14 mouse cellular contexts compared by ENCODE assay signal in the genomic region with DNA sequence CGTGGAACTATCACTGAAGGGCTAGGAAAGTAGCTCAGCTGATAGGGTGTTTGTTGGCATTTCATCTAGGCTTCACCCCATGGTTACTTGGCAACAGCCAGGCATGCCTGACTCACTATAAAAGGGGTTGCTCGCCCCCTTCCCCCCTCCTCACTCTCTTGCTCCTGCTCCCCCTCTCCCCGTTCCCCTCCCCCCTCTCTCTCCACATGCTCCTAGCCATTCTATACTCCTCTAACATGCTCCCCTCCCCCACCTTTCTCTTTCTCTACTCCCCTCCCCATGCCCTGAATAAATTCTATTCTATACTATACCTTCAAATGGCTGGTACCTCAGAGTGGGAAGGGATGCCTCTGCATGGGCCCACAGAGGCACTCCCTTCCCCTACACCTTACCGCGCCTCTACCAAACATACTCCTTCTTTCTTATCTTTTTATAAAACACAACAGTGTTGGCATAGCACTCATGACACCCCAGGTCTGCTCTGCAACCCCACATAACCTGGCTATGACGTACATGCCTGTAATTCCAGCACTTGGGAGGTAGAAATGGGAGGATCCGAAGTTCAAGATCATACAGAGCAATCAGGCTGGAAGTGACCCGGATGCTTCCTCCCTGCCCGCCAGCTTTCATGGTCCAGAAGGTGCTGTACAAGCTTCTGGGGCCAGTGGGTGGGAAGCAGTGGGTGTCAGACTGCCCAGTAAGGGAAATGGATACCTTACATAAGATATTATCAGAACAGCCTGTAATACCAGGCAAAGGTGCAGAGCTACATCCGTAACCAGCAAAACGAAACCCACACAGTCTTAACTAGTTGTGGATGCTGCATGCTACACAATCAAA. TPM values are rescaled to one million over a fixed set of nuclear protein-coding genes. Genes with fewer than 3 reads are reported as not detected.
DNase-seq lines count a peak whose midpoint lies in the region; ATAC-seq and TF ChIP-seq lines count a peak whose summit lies in the region.
"Had no signal": no experiment of that assay in that cellular context is flagged by ENCODE, and none has a peak within 500 bp of the region (broad histone marks: within the 10 kb centered on the region; RNA-seq: fewer than 3 reads in every experiment).

No protein-coding gene starts in this region.

- no peak for TF ChIP-seq POLR2A in thymus, adult 2 months (IDR thresholded peaks at IDR 0.05; ENCODE audit: control insufficient read depth, extremely low read depth, insufficient read depth, low read length, poor library complexity)

- no peaks in the 10 kb centered on the region for H3K27me3 ChIP-seq in kidney, embryonic 16.5 days (ENCODE audit: insufficient read depth, low read length)
- no peaks in the 10 kb centered on the region for H3K27me3 ChIP-seq in embryonic facial prominence, embryonic 10.5 days (replicated peaks; ENCODE audit: low read depth, poor library complexity, severe bottlenecking)
- H3K27me3 ChIP-seq in hindbrain, embryonic 11.5 days (ENCODE audit: control insufficient read depth, insufficient read depth, low read length) = no peaks in the 10 kb centered on the region
- H3K27me3 ChIP-seq in midbrain, postnatal 0 days (ENCODE audit: insufficient read depth, low read length) = no peaks in the 10 kb centered on the region
- H3K27me3 ChIP-seq in thymus, adult 2 months (ENCODE audit: control insufficient read depth, insufficient read depth, low read length) = no peaks in the 10 kb centered on the region
- H3K27me3 ChIP-seq: lung, embryonic 15.5 days; stomach, embryonic 15.5 days had no signal

- peak; percentile 31; the same call in 1 of the 2 replicates for ATAC-seq in kidney, embryonic 16.5 days (ENCODE audit: low FRiP score, low TSS enrichment)
- ATAC-seq in hindbrain, embryonic 11.5 days (ENCODE audit: low FRiP score) = peak; percentile 92
- ATAC-seq in midbrain, postnatal 0 days (ENCODE audit: low FRiP score) = peak; percentile 20; the same call in 1 of the 2 replicates
- ATAC-seq in megakaryocyte progenitor cell, adult 5-6 weeks (replicated peaks; ENCODE audit: poor library complexity) = no peak
- ATAC-seq: CD4-positive, CD25-positive, alpha-beta regulatory T cell, adult 4 months had no signal

- no peak overlapping the region for H3K9ac ChIP-seq in kidney, embryonic 16.5 days (replicated peaks; ENCODE audit: low read length)
- H3K9ac ChIP-seq in hindbrain, embryonic 11.5 days (ENCODE audit: low read depth, low read length) = no peak overlapping the region
- H3K9ac ChIP-seq in midbrain, postnatal 0 days (replicated peaks; ENCODE audit: low read length, poor library complexity, severe bottlenecking) = no peak overlapping the region
- H3K9ac ChIP-seq: lung, embryonic 15.5 days; stomach, embryonic 15.5 days had no signal

- H3K4me3 ChIP-seq in kidney, embryonic 16.5 days (ENCODE audit: low read length) = no peak overlapping the region
- no peak overlapping the region for H3K4me3 ChIP-seq in embryonic facial prominence, embryonic 10.5 days
- no peak overlapping the region for H3K4me3 ChIP-seq in hindbrain, embryonic 11.5 days (ENCODE audit: low read depth, low read length)
- no peak overlapping the region for H3K4me3 ChIP-seq in midbrain, postnatal 0 days (ENCODE audit: low read depth, low read length)
- H3K4me3 ChIP-seq in thymus, adult 2 months (ENCODE audit: control insufficient read depth, insufficient read depth, low read length) = no peak overlapping the region
- H3K4me3 ChIP-seq: lung, embryonic 15.5 days; stomach, embryonic 15.5 days had no signal

- H3K4me2 ChIP-seq in kidney, embryonic 16.5 days (replicated peaks; ENCODE audit: low read depth, low read length) = no peak overlapping the region
- H3K4me2 ChIP-seq in hindbrain, embryonic 11.5 days (replicated peaks; ENCODE audit: low read depth, low read length) = no peak overlapping the region
- H3K4me2 ChIP-seq in midbrain, postnatal 0 days (ENCODE audit: low read depth, low read length, poor library complexity, severe bottlenecking) = no peak overlapping the region
- H3K4me2 ChIP-seq: lung, embryonic 15.5 days; stomach, embryonic 15.5 days had no signal

- H3K27ac ChIP-seq in kidney, embryonic 16.5 days (ENCODE audit: low read length) = no peak overlapping the region
- no peak overlapping the region for H3K27ac ChIP-seq in embryonic facial prominence, embryonic 10.5 days (replicated peaks)
- H3K27ac ChIP-seq in hindbrain, embryonic 11.5 days (ENCODE audit: low read depth, low read length) = no peak overlapping the region
- no peak overlapping the region for H3K27ac ChIP-seq in midbrain, postnatal 0 days (ENCODE audit: low read depth, low read length)
- no peak overlapping the region for H3K27ac ChIP-seq in thymus, adult 2 months (ENCODE audit: control insufficient read depth, insufficient read depth, low read length)
- H3K27ac ChIP-seq: lung, embryonic 15.5 days; stomach, embryonic 15.5 days had no signal

- no peak for DNase-seq in kidney, adult 9 months
- DNase-seq in embryonic facial prominence, embryonic 10.5 days (ENCODE audit: low spot score) = peak; percentile 37
- peak; percentile 59 for DNase-seq in hindbrain, embryonic 11.5 days (ENCODE audit: low spot score)
- DNase-seq in midbrain, postnatal 0 days (ENCODE audit: low spot score) = peak; percentile 26
- DNase-seq in thymus, adult 2 months = no peak
- DNase-seq in spleen, postnatal 10 days (ENCODE audit: low spot score in 2 of 2) = no peak
- DNase-seq: adrenal gland, postnatal 36 days; heart, postnatal 14 days; kidney, postnatal 10 days had no signal

- WGBS in kidney, embryonic 16.5 days = 60% methylated on average over 11 of the region's 11 CpGs
- WGBS in embryonic facial prominence, embryonic 10.5 days = 63% methylated on average over 11 of the region's 11 CpGs
- 59% methylated on average over 11 of the region's 11 CpGs for WGBS in hindbrain, embryonic 11.5 days
- WGBS in midbrain, postnatal 0 days = 49% methylated on average over 10 of the region's 11 CpGs
- 91% methylated on average over 11 of the region's 11 CpGs for WGBS in thymus, adult 2 months

- H3K4me1 ChIP-seq in kidney, embryonic 16.5 days (ENCODE audit: insufficient read depth, low read length) = 0 out of 2 replicates have a peak, but pooled peaks cover 8% of the 10 kb centered on the region
- H3K4me1 ChIP-seq in embryonic facial prominence, embryonic 10.5 days = peaks cover 10% of the 10 kb centered on the region
- H3K4me1 ChIP-seq in hindbrain, embryonic 11.5 days (replicated peaks; ENCODE audit: control insufficient read depth, insufficient read depth, low read length) = no peaks in the 10 kb centered on the region; the same call in 1 of the 2 replicates
- H3K4me1 ChIP-seq in midbrain, postnatal 0 days (ENCODE audit: insufficient read depth, low read length) = no peaks in the 10 kb centered on the region
- H3K4me1 ChIP-seq in thymus, adult 2 months (replicated peaks; ENCODE audit: control insufficient read depth, insufficient read depth, low read length) = no peaks in the 10 kb centered on the region
- H3K4me1 ChIP-seq: stomach, embryonic 15.5 days had no signal

- H3K9me3 ChIP-seq in kidney, embryonic 16.5 days (ENCODE audit: low read length) = peaks cover 6% of the 10 kb centered on the region; the same call in 1 of the 2 replicates
- H3K9me3 ChIP-seq in embryonic facial prominence, embryonic 10.5 days = peaks cover 5% of the 10 kb centered on the region; the same call in 1 of the 2 replicates
- no peaks in the 10 kb centered on the region for H3K9me3 ChIP-seq in hindbrain, embryonic 11.5 days (ENCODE audit: control insufficient read depth, low read length)
- H3K9me3 ChIP-seq in midbrain, postnatal 0 days (ENCODE audit: low read length) = no peaks in the 10 kb centered on the region
- H3K9me3 ChIP-seq: lung, embryonic 15.5 days; stomach, embryonic 15.5 days had no signal

- no peak for TF ChIP-seq CTCF in midbrain, postnatal 0 days (IDR thresholded peaks at IDR 0.05)
- TF ChIP-seq CTCF in thymus, adult 2 months (IDR thresholded peaks at IDR 0.05; ENCODE audit: borderline replicate concordance, control insufficient read depth, extremely low read depth, insufficient read depth, low read length, poor library complexity) = no peak

- H3K36me3 ChIP-seq in kidney, embryonic 16.5 days (ENCODE audit: insufficient read depth, low read length) = no peaks in the 10 kb centered on the region
- no peaks in the 10 kb centered on the region for H3K36me3 ChIP-seq in embryonic facial prominence, embryonic 10.5 days (replicated peaks)
- no peaks in the 10 kb centered on the region for H3K36me3 ChIP-seq in hindbrain, embryonic 11.5 days (ENCODE audit: control insufficient read depth, insufficient read depth, low read length)
- H3K36me3 ChIP-seq in midbrain, postnatal 0 days (ENCODE audit: insufficient read depth, low read length) = no peaks in the 10 kb centered on the region
- no peaks in the 10 kb centered on the region for H3K36me3 ChIP-seq in thymus, adult 2 months (ENCODE audit: control insufficient read depth, insufficient read depth, low read length)
- H3K36me3 ChIP-seq: lung, embryonic 15.5 days; stomach, embryonic 15.5 days had no signal

RNA-seq across cellular contexts. Expression of gene Tbc1d30, which starts 10.1 kb away (rescaled TPM):
- 0.80 and 0.95 TPM in 2 replicates for polyA plus RNA-seq in kidney, embryonic 16.5 days (2015; fragmentation: Nextera tagmentation; extraction: Ambion mirVana)
- polyA plus RNA-seq in embryonic facial prominence, embryonic 10.5 days (2016; fragmentation: Nextera tagmentation; extraction: Ambion mirVana) = 1.8 and 2.3 TPM in 2 replicates
- polyA plus RNA-seq in hindbrain, embryonic 11.5 days (2014; fragmentation: Nextera tagmentation; extraction: Ambion mirVana) = 4.7 and 6.1 TPM in 2 replicates
- 46.9 and 49.1 TPM in 2 replicates for total RNA-seq in midbrain, postnatal 0 days (2014; rRNA removed)
- 8.3 and 9.1 TPM in 2 replicates for polyA plus RNA-seq in midbrain, postnatal 0 days (2015; fragmentation: Nextera tagmentation; extraction: Ambion mirVana)
- total RNA-seq in megakaryocyte progenitor cell, adult 5-6 weeks (2015) = 0.51 and 0.59 TPM in 2 replicates
- total RNA-seq in megakaryocyte progenitor cell, adult 5-6 weeks (2017) = 1.3 TPM in 1 of 2 replicates, not detected in the other
- 0.51 and 0.68 TPM in 2 replicates for polyA plus RNA-seq in thymus, adult 2 months (2012; rRNA removed)

RNA-seq across cellular contexts. Expression of gene Gns, which starts 23.9 kb away (rescaled TPM):
- 52.4 and 58.5 TPM in 2 replicates for polyA plus RNA-seq in kidney, embryonic 16.5 days (2015; fragmentation: Nextera tagmentation; extraction: Ambion mirVana)
- 40.0 and 41.4 TPM in 2 replicates for polyA plus RNA-seq in embryonic facial prominence, embryonic 10.5 days (2016; fragmentation: Nextera tagmentation; extraction: Ambion mirVana)
- polyA plus RNA-seq in hindbrain, embryonic 11.5 days (2014; fragmentation: Nextera tagmentation; extraction: Ambion mirVana) = 38.8 and 41.2 TPM in 2 replicates
- total RNA-seq in midbrain, postnatal 0 days (2014; rRNA removed) = 66.4 and 84.3 TPM in 2 replicates
- polyA plus RNA-seq in midbrain, postnatal 0 days (2015; fragmentation: Nextera tagmentation; extraction: Ambion mirVana) = 37.7 and 40.4 TPM in 2 replicates
- total RNA-seq in megakaryocyte progenitor cell, adult 5-6 weeks (2015) = 12.1 and 12.6 TPM in 2 replicates
- total RNA-seq in megakaryocyte progenitor cell, adult 5-6 weeks (2017) = 10.6 and 12.0 TPM in 2 replicates
- polyA plus RNA-seq in thymus, adult 2 months (2012; rRNA removed) = 72.1 and 123 TPM in 2 replicates

Comparison
In these comparisons a context has a peak if more than half of its experiments do, and no peak if none do; other contexts are left out.
1. DNase-seq: peak in embryonic facial prominence, embryonic 10.5 days (single experiment), hindbrain, embryonic 11.5 days (single experiment) and midbrain, postnatal 0 days (single experiment); none in kidney, adult 9 months (single experiment), thymus, adult 2 months (single experiment) and spleen, postnatal 10 days (0 of 2).